Mouse (Mus musculus): ENCODE measurements around the gene Dse. TPM values are rescaled to one million over a fixed set of nuclear protein-coding genes. Genes with fewer than 3 reads are reported as not detected.

Dse gene
- polyA plus RNA-seq, 1 experiment from 2014 or later, result 15.2 TPM

GRCm38 (mm10) chr10:34172663-34173282, 34.7 kb downstream of the Dse start:
- WGBS, result 63% methylated on average over 4 of the region's 4 CpGs
- peaks cover 21% of the 10 kb centered on the region for H3K4me1 ChIP-seq
- no peaks in the 10 kb centered on the region for H3K36me3 ChIP-seq
- no peak for ATAC-seq (ENCODE audit: extremely low read depth, insufficient number of reproducible peaks, low FRiP score, low TSS enrichment)
- no peak overlapping the region for H3K4me3 ChIP-seq
- H3K27ac ChIP-seq (replicated peaks), result 0 out of 2 replicates have a peak overlapping the region, but pooled peaks have one; percentile 1
- H3K4me2 ChIP-seq, result no peak overlapping the region
- no peaks in the 10 kb centered on the region for H3K27me3 ChIP-seq (replicated peaks)
- H3K9ac ChIP-seq, result no peak overlapping the region
- H3K9me3 ChIP-seq, result no peaks in the 10 kb centered on the region

GRCm38 (mm10) chr10:34171660-34172059, 35.9 kb downstream of the Dse start:
- Histone ChIP-seq H3K36me3 (no peaks in the 10 kb centered on the region), H3K27me3 (replicated peaks) (no peaks in the 10 kb centered on the region), H3K27ac (replicated peaks) (no peak overlapping the region), H3K4me1 (peaks cover 23% of the 10 kb centered on the region), H3K9ac (no peak overlapping the region), H3K9me3 (no peaks in the 10 kb centered on the region), H3K4me3 (no peak overlapping the region), H3K4me2 (no peak overlapping the region)
- no peak for ATAC-seq (ENCODE audit: extremely low read depth, insufficient number of reproducible peaks, low FRiP score, low TSS enrichment)
- 66% methylated on average over 4 of the region's 4 CpGs for WGBS

GRCm38 (mm10) chr10:34171191-34171590, 36.3 kb downstream of the Dse start:
- no peak overlapping the region for H3K27ac ChIP-seq (replicated peaks)
- 93% methylated on average over 3 of the region's 3 CpGs for WGBS
- H3K27me3 ChIP-seq (replicated peaks), result no peaks in the 10 kb centered on the region
- H3K9me3 ChIP-seq, result no peaks in the 10 kb centered on the region
- no peak for ATAC-seq (ENCODE audit: extremely low read depth, insufficient number of reproducible peaks, low FRiP score, low TSS enrichment)
- peaks cover 23% of the 10 kb centered on the region for H3K4me1 ChIP-seq
- H3K4me3 ChIP-seq, result no peak overlapping the region
- no peak overlapping the region for H3K4me2 ChIP-seq
- H3K9ac ChIP-seq, result no peak overlapping the region
- no peaks in the 10 kb centered on the region for H3K36me3 ChIP-seq

- Histone ChIP-seq H3K4me2 (no peak overlapping the region), H3K27ac (replicated peaks) (no peak overlapping the region), H3K27me3 (replicated peaks) (no peaks in the 10 kb centered on the region), H3K4me1 (peaks cover 13% of the 10 kb centered on the region; the same call in 1 of the 2 replicates), H3K4me3 (no peak overlapping the region), H3K9me3 (no peaks in the 10 kb centered on the region), H3K36me3 (peaks cover 16% of the 10 kb centered on the region), H3K9ac (no peak overlapping the region)
- 32% methylated on average over 2 of the region's 2 CpGs for WGBS
- no peak for ATAC-seq (ENCODE audit: extremely low read depth, insufficient number of reproducible peaks, low FRiP score, low TSS enrichment)
Measured at GRCm38 (mm10) chr10:34166971-34167370, 40.5 kb downstream of the Dse start.

- Histone ChIP-seq H3K4me3 (no peak overlapping the region), H3K27ac (replicated peaks) (no peak overlapping the region), H3K4me1 (peaks cover 16% of the 10 kb centered on the region), H3K9ac (no peak overlapping the region), H3K36me3 (peaks cover 39% of the 10 kb centered on the region), H3K9me3 (no peaks in the 10 kb centered on the region), H3K4me2 (no peak overlapping the region), H3K27me3 (replicated peaks) (no peaks in the 10 kb centered on the region)
- WGBS, result 86% methylated on average over 12 of the region's 12 CpGs
- no peak for ATAC-seq (ENCODE audit: extremely low read depth, insufficient number of reproducible peaks, low FRiP score, low TSS enrichment)
Measured at GRCm38 (mm10) chr10:34155796-34156554, 51.5 kb downstream of the Dse start.

- H3K27ac ChIP-seq (replicated peaks), result no peak overlapping the region
- peaks cover 24% of the 10 kb centered on the region for H3K36me3 ChIP-seq
- H3K4me1 ChIP-seq, result peaks cover 8% of the 10 kb centered on the region
- no peaks in the 10 kb centered on the region for H3K9me3 ChIP-seq
- H3K9ac ChIP-seq, result no peak overlapping the region
- H3K4me2 ChIP-seq, result no peak overlapping the region
- no peak for ATAC-seq (ENCODE audit: extremely low read depth, insufficient number of reproducible peaks, low FRiP score, low TSS enrichment)
- H3K4me3 ChIP-seq, result no peak overlapping the region
- 76% methylated on average over 3 of the region's 3 CpGs for WGBS
- H3K27me3 ChIP-seq (replicated peaks), result no peaks in the 10 kb centered on the region
Measured at GRCm38 (mm10) chr10:34151827-34152226, 55.7 kb downstream of the Dse start.

- Histone ChIP-seq H3K4me1 (peaks cover 2% of the 10 kb centered on the region; the same call in 1 of the 2 replicates), H3K27ac (replicated peaks) (no peak overlapping the region), H3K27me3 (replicated peaks) (no peaks in the 10 kb centered on the region), H3K9me3 (no peaks in the 10 kb centered on the region), H3K4me2 (no peak overlapping the region), H3K36me3 (peaks cover 24% of the 10 kb centered on the region), H3K4me3 (no peak overlapping the region), H3K9ac (no peak overlapping the region)
- no peak for ATAC-seq (ENCODE audit: extremely low read depth, insufficient number of reproducible peaks, low FRiP score, low TSS enrichment)
- WGBS, result 75% methylated on average over 6 of the region's 6 CpGs
Measured at GRCm38 (mm10) chr10:34150454-34150853, 57.1 kb downstream of the Dse start.

- peaks cover 24% of the 10 kb centered on the region for H3K36me3 ChIP-seq
- 60% methylated on average over 3 of the region's 3 CpGs for WGBS
- no peak for ATAC-seq (ENCODE audit: extremely low read depth, insufficient number of reproducible peaks, low FRiP score, low TSS enrichment)
Measured at GRCm38 (mm10) chr10:34149772-34150171, 57.7 kb downstream of the Dse start.

GRCm38 (mm10) chr10:34141693-34142092, 65.8 kb downstream of the Dse start:
- Histone ChIP-seq H3K4me1 (peaks cover 11% of the 10 kb centered on the region), H3K4me2 (no peak overlapping the region), H3K36me3 (no peaks in the 10 kb centered on the region), H3K9ac (no peak overlapping the region), H3K4me3 (no peak overlapping the region), H3K9me3 (peaks cover 6% of the 10 kb centered on the region; the same call in 1 of the 2 replicates), H3K27ac (replicated peaks) (no peak overlapping the region), H3K27me3 (replicated peaks) (no peaks in the 10 kb centered on the region)
- no peak for ATAC-seq (ENCODE audit: extremely low read depth, insufficient number of reproducible peaks, low FRiP score, low TSS enrichment)
- 56% methylated on average over 2 of the region's 2 CpGs for WGBS

More at GRCm38 (mm10) chr10:34149772-34150171, 57.7 kb downstream of the Dse start:
- peaks cover 2% of the 10 kb centered on the region; the same call in 1 of the 2 replicates for H3K4me1 ChIP-seq
- H3K4me3 ChIP-seq, result no peak overlapping the region
- no peak overlapping the region for H3K9ac ChIP-seq
- no peak overlapping the region for H3K4me2 ChIP-seq
- H3K27ac ChIP-seq (replicated peaks), result no peak overlapping the region
- no peaks in the 10 kb centered on the region for H3K9me3 ChIP-seq
- no peaks in the 10 kb centered on the region for H3K27me3 ChIP-seq (replicated peaks)

GRCm38 (mm10) chr10:34139768-34140167, 67.7 kb downstream of the Dse start:
- Histone ChIP-seq H3K27me3 (replicated peaks) (no peaks in the 10 kb centered on the region), H3K27ac (replicated peaks) (no peak overlapping the region), H3K4me2 (no peak overlapping the region), H3K9me3 (peaks cover 6% of the 10 kb centered on the region; the same call in 1 of the 2 replicates), H3K4me3 (no peak overlapping the region), H3K4me1 (peaks cover 17% of the 10 kb centered on the region), H3K36me3 (no peaks in the 10 kb centered on the region), H3K9ac (no peak overlapping the region)
- 63% methylated on average over 4 of the region's 4 CpGs for whole genome bisulfite sequencing
- no peak for ATAC-seq (ENCODE audit: extremely low read depth, insufficient number of reproducible peaks, low FRiP score, low TSS enrichment)

GRCm38 (mm10) chr10:34138027-34138426, 69.5 kb downstream of the Dse start:
- Histone ChIP-seq H3K4me1 (peaks cover 17% of the 10 kb centered on the region), H3K9ac (no peak overlapping the region), H3K27me3 (replicated peaks) (no peaks in the 10 kb centered on the region), H3K9me3 (peaks cover under 1% of the 10 kb centered on the region; the same call in 1 of the 2 replicates), H3K27ac (replicated peaks) (no peak overlapping the region), H3K4me3 (no peak overlapping the region), H3K4me2 (no peak overlapping the region), H3K36me3 (no peaks in the 10 kb centered on the region)
- WGBS, result 22% methylated on average over 6 of the region's 6 CpGs
- ATAC-seq (ENCODE audit: extremely low read depth, insufficient number of reproducible peaks, low FRiP score, low TSS enrichment), result no peak

Measured in heart, embryonic 13.5 days (tissue).